Mouse (Mus musculus) lung, adult 2 months (tissue): ENCODE data around the gene Ms4a3.

Experiments used
- CTCF ChIP-seq: fragments of 200-500 bp; IDR thresholded peaks from 2 replicates; pipeline ENCODE4 v1.5.1; 2011; ENCODE audit warnings: mild to moderate bottlenecking, low read length, control low read depth; ENCODE audit not compliant: insufficient read depth
- POLR2A ChIP-seq: fragments of 200-500 bp; IDR thresholded peaks from 2 replicates; pipeline ENCODE4 v1.6.1; 2011; ENCODE audit warnings: low read depth, mild to moderate bottlenecking, control low read depth, low read length, borderline replicate concordance; ENCODE audit errors: extremely low read depth

DNA sequence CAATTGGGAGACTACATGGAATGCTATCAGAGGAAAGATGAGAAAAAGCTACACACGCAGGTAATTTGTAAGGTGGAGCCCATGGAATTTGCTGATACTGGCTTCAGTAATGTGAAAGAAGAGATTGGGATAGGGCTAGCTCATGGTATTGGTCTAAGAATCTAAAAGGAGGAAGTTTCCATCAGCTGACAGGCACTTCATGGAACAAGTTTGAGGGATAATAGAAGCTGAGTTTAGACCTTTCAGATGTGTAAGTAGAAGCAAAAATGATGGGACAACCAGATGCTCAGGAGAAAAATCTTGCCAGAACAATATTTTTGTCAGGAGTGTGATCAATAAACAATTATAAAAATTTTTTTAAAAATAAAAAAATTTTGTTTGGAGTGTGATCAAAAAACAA is 6.9 kb downstream of the Ms4a3 start:
- no peak for TF ChIP-seq POLR2A
- no peak for TF ChIP-seq CTCF
